Mouse (Mus musculus): ENCODE results near the gene Hoxd1. TPM values are rescaled to one million over a fixed set of nuclear protein-coding genes. Genes with fewer than 3 reads are reported as not detected.

Gene Hoxd1
- polyA plus RNA-seq, 1 experiment from 2014 or later: not detected

- no peak overlapping the region for H3K27ac ChIP-seq (ENCODE audit: low read length)
- no peak for ATAC-seq (ENCODE audit: low read depth)
- peak overlapping the region; percentile 29 for H3K4me3 ChIP-seq (ENCODE audit: low read length)
- no peaks in the 10 kb centered on the region for H3K9me3 ChIP-seq (ENCODE audit: control insufficient read depth, low read length)
- no peaks in the 10 kb centered on the region for H3K36me3 ChIP-seq (ENCODE audit: control insufficient read depth, insufficient read depth, low read length)
- H3K27me3 ChIP-seq (ENCODE audit: control insufficient read depth, insufficient read depth, low read depth, low read length): peaks cover 85% of the 10 kb centered on the region
- 0 out of 2 replicates have a peak, but pooled peaks cover 5% of the 10 kb centered on the region for H3K4me1 ChIP-seq (replicated peaks; ENCODE audit: control insufficient read depth, insufficient read depth, low read length)
- H3K4me2 ChIP-seq (ENCODE audit: low read depth, low read length): peak overlapping the region; percentile 53
- H3K9ac ChIP-seq (ENCODE audit: low read length): no peak overlapping the region
- 2% methylated on average over 25 of the region's 25 CpGs for WGBS
These were observed 9.6 kb upstream of the Hoxd1 start for GRCm38 (mm10) chr2:74753175-74753523.

- Histone ChIP-seq H3K27ac (ENCODE audit: low read length) (no peak overlapping the region), H3K9ac (ENCODE audit: low read length) (no peak overlapping the region), H3K4me2 (ENCODE audit: low read depth, low read length) (no peak overlapping the region), H3K4me1 (replicated peaks; ENCODE audit: control insufficient read depth, insufficient read depth, low read length) (0 out of 2 replicates have a peak, but pooled peaks cover 5% of the 10 kb centered on the region), H3K9me3 (ENCODE audit: control insufficient read depth, low read length) (no peaks in the 10 kb centered on the region), H3K4me3 (ENCODE audit: low read length) (no peak overlapping the region), H3K27me3 (ENCODE audit: control insufficient read depth, insufficient read depth, low read depth, low read length) (peaks cover 85% of the 10 kb centered on the region), H3K36me3 (ENCODE audit: control insufficient read depth, insufficient read depth, low read length) (no peaks in the 10 kb centered on the region)
- WGBS: 31% methylated on average over 5 of the region's 5 CpGs
- no peak for ATAC-seq (ENCODE audit: low read depth)
These were observed 9.1 kb upstream of the Hoxd1 start for GRCm38 (mm10) chr2:74753711-74754110.

- Histone ChIP-seq H3K27me3 (ENCODE audit: control insufficient read depth, insufficient read depth, low read depth, low read length) (peaks cover 78% of the 10 kb centered on the region), H3K4me3 (ENCODE audit: low read length) (no peak overlapping the region), H3K4me1 (replicated peaks; ENCODE audit: control insufficient read depth, insufficient read depth, low read length) (peaks cover 12% of the 10 kb centered on the region), H3K9me3 (ENCODE audit: control insufficient read depth, low read length) (no peaks in the 10 kb centered on the region), H3K4me2 (ENCODE audit: low read depth, low read length) (no peak overlapping the region), H3K36me3 (ENCODE audit: control insufficient read depth, insufficient read depth, low read length) (no peaks in the 10 kb centered on the region), H3K27ac (ENCODE audit: low read length) (no peak overlapping the region), H3K9ac (ENCODE audit: low read length) (no peak overlapping the region)
- ATAC-seq (ENCODE audit: low read depth): no peak
- 16% methylated on average over 1 of the region's 1 CpGs for WGBS
These were observed 2.6 kb upstream of the Hoxd1 start for GRCm38 (mm10) chr2:74760146-74760545.

GRCm38 (mm10) chr2:74761941-74762340 is 839 bp upstream of the Hoxd1 start:
- no peak overlapping the region for H3K4me3 ChIP-seq (ENCODE audit: low read length)
- H3K27ac ChIP-seq (ENCODE audit: low read length): no peak overlapping the region
- H3K27me3 ChIP-seq (ENCODE audit: control insufficient read depth, insufficient read depth, low read depth, low read length): peaks cover 83% of the 10 kb centered on the region
- WGBS: 2% methylated on average over 13 of the region's 13 CpGs
- H3K4me1 ChIP-seq (replicated peaks; ENCODE audit: control insufficient read depth, insufficient read depth, low read length): peaks cover 12% of the 10 kb centered on the region
- H3K4me2 ChIP-seq (ENCODE audit: low read depth, low read length): no peak overlapping the region
- H3K36me3 ChIP-seq (ENCODE audit: control insufficient read depth, insufficient read depth, low read length): no peaks in the 10 kb centered on the region
- H3K9ac ChIP-seq (ENCODE audit: low read length): no peak overlapping the region
- H3K9me3 ChIP-seq (ENCODE audit: control insufficient read depth, low read length): no peaks in the 10 kb centered on the region
- ATAC-seq (ENCODE audit: low read depth): no peak

- Histone ChIP-seq H3K9ac (ENCODE audit: low read length) (no peak overlapping the region), H3K27me3 (ENCODE audit: control insufficient read depth, insufficient read depth, low read depth, low read length) (peaks cover 77% of the 10 kb centered on the region), H3K4me3 (ENCODE audit: low read length) (peak overlapping the region; percentile 54), H3K27ac (ENCODE audit: low read length) (no peak overlapping the region), H3K36me3 (ENCODE audit: control insufficient read depth, insufficient read depth, low read length) (no peaks in the 10 kb centered on the region), H3K9me3 (ENCODE audit: control insufficient read depth, low read length) (no peaks in the 10 kb centered on the region), H3K4me1 (replicated peaks; ENCODE audit: control insufficient read depth, insufficient read depth, low read length) (peaks cover 12% of the 10 kb centered on the region), H3K4me2 (ENCODE audit: low read depth, low read length) (peak overlapping the region; percentile 88)
- ATAC-seq (ENCODE audit: low read depth): peak; percentile 64
- WGBS: 2% methylated on average over 35 of the region's 53 CpGs
These were observed 510 bp downstream of the Hoxd1 start for GRCm38 (mm10) chr2:74763245-74763735.

- peaks cover 76% of the 10 kb centered on the region for H3K27me3 ChIP-seq (ENCODE audit: control insufficient read depth, insufficient read depth, low read depth, low read length)
- no peak for ATAC-seq (ENCODE audit: low read depth)
- H3K36me3 ChIP-seq (ENCODE audit: control insufficient read depth, insufficient read depth, low read length): no peaks in the 10 kb centered on the region
- WGBS: 44% methylated on average over 10 of the region's 10 CpGs
- peaks cover 12% of the 10 kb centered on the region for H3K4me1 ChIP-seq (replicated peaks; ENCODE audit: control insufficient read depth, insufficient read depth, low read length)
- no peak overlapping the region for H3K4me3 ChIP-seq (ENCODE audit: low read length)
- H3K9ac ChIP-seq (ENCODE audit: low read length): no peak overlapping the region
- H3K27ac ChIP-seq (ENCODE audit: low read length): no peak overlapping the region
- H3K9me3 ChIP-seq (ENCODE audit: control insufficient read depth, low read length): no peaks in the 10 kb centered on the region
- no peak overlapping the region for H3K4me2 ChIP-seq (ENCODE audit: low read depth, low read length)
These were observed 1.2 kb downstream of the Hoxd1 start for GRCm38 (mm10) chr2:74763976-74764375.

GRCm38 (mm10) chr2:74774359-74774758 is 11.6 kb downstream of the Hoxd1 start:
- Histone ChIP-seq H3K9ac (ENCODE audit: low read length) (no peak overlapping the region), H3K4me1 (replicated peaks; ENCODE audit: control insufficient read depth, insufficient read depth, low read length) (no peaks in the 10 kb centered on the region), H3K27ac (ENCODE audit: low read length) (no peak overlapping the region), H3K36me3 (ENCODE audit: control insufficient read depth, insufficient read depth, low read length) (no peaks in the 10 kb centered on the region), H3K4me3 (ENCODE audit: low read length) (no peak overlapping the region), H3K4me2 (ENCODE audit: low read depth, low read length) (no peak overlapping the region), H3K27me3 (ENCODE audit: control insufficient read depth, insufficient read depth, low read depth, low read length) (peaks cover 2% of the 10 kb centered on the region; the same call in 1 of the 2 replicates), H3K9me3 (ENCODE audit: control insufficient read depth, low read length) (no peaks in the 10 kb centered on the region)
- no peak for ATAC-seq (ENCODE audit: low read depth)
- WGBS: 81% methylated on average over 2 of the region's 2 CpGs

- Histone ChIP-seq H3K36me3 (ENCODE audit: control insufficient read depth, insufficient read depth, low read length) (no peaks in the 10 kb centered on the region), H3K9ac (ENCODE audit: low read length) (no peak overlapping the region), H3K4me2 (ENCODE audit: low read depth, low read length) (no peak overlapping the region), H3K4me3 (ENCODE audit: low read length) (no peak overlapping the region), H3K27me3 (ENCODE audit: control insufficient read depth, insufficient read depth, low read depth, low read length) (no peaks in the 10 kb centered on the region; the same call in 1 of the 2 replicates), H3K27ac (ENCODE audit: low read length) (no peak overlapping the region), H3K4me1 (replicated peaks; ENCODE audit: control insufficient read depth, insufficient read depth, low read length) (no peaks in the 10 kb centered on the region), H3K9me3 (ENCODE audit: control insufficient read depth, low read length) (no peaks in the 10 kb centered on the region)
- ATAC-seq (ENCODE audit: low read depth): no peak
- WGBS: 59% methylated on average over 13 of the region's 13 CpGs
These were observed 14.9 kb downstream of the Hoxd1 start for GRCm38 (mm10) chr2:74777536-74778275.

- Histone ChIP-seq H3K4me3 (ENCODE audit: low read length) (no peak overlapping the region), H3K9ac (ENCODE audit: low read length) (no peak overlapping the region), H3K27me3 (ENCODE audit: control insufficient read depth, insufficient read depth, low read depth, low read length) (no peaks in the 10 kb centered on the region; the same call in 1 of the 2 replicates), H3K9me3 (ENCODE audit: control insufficient read depth, low read length) (no peaks in the 10 kb centered on the region), H3K4me1 (replicated peaks; ENCODE audit: control insufficient read depth, insufficient read depth, low read length) (no peaks in the 10 kb centered on the region), H3K36me3 (ENCODE audit: control insufficient read depth, insufficient read depth, low read length) (no peaks in the 10 kb centered on the region), H3K27ac (ENCODE audit: low read length) (no peak overlapping the region), H3K4me2 (ENCODE audit: low read depth, low read length) (no peak overlapping the region)
- 71% methylated on average over 5 of the region's 5 CpGs for WGBS
- ATAC-seq (ENCODE audit: low read depth): no peak
These were observed 18.6 kb downstream of the Hoxd1 start for GRCm38 (mm10) chr2:74781386-74781785.
